Mouse (Mus musculus) cerebellum, adult 2 months (tissue): ENCODE results near the gene Dab2. TPM values are rescaled to one million over a fixed set of nuclear protein-coding genes. Genes with fewer than 3 reads are reported as not detected.
A peak's percentile ranks its signal among the peaks of the same experiment; 100 is the strongest.

Experiments
- DNase-seq, 2 experiments: peaks; one replicate each; pipeline ENCODE4 v3.0.0; 2021
- H3K27ac ChIP-seq: fragments of 200-500 bp; 2 replicates; pipeline ENCODE4 v1.5.1; 2012; ENCODE audit warnings: low read length, control low read depth, inconsistent platforms; ENCODE audit not compliant: insufficient read depth
- H3K27me3 ChIP-seq: fragments of 200-500 bp; 2 replicates; pipeline ENCODE4 v1.6.1; 2012; ENCODE audit warnings: inconsistent platforms, mild to moderate bottlenecking, low read length, moderate library complexity; ENCODE audit not compliant: control insufficient read depth, insufficient read depth
- H3K4me1 ChIP-seq: fragments of 200-500 bp; 2 replicates; pipeline ENCODE4 v1.6.1; 2011; ENCODE audit warnings: low read length; ENCODE audit not compliant: control insufficient read depth, insufficient read depth
- H3K4me3 ChIP-seq: fragments of 200-500 bp; replicated peaks from 2 replicates; pipeline ENCODE3; 2011; ENCODE audit warnings: mild to moderate bottlenecking, low read depth, low read length, control low read depth; ENCODE audit not compliant: insufficient read depth
- CTCF ChIP-seq: fragments of 200-500 bp; IDR thresholded peaks from 2 replicates; pipeline ENCODE4 v1.5.1; 2011; ENCODE audit warnings: low read depth, mild to moderate bottlenecking, control low read depth, low read length, moderate library complexity, borderline replicate concordance; ENCODE audit not compliant: insufficient read depth
- POLR2A ChIP-seq: fragments of 200-500 bp; IDR thresholded peaks from 2 replicates; pipeline ENCODE4 v1.6.1; 2011; ENCODE audit warnings: low read length, control low read depth, borderline replicate concordance; ENCODE audit not compliant: insufficient read depth
- WGBS: fragments of 180-500 bp; shearing (Covaris S2); methylation state at CpG from one replicate; pipeline ENCODE4 v1.1.7; 2018; 5-methylcytosine and 5-hydroxymethylcytosine counted together
- polyA plus RNA-seq: library from polyadenylated mRNA; depleted of rRNA; stranded (reverse); fragments of >200 nt; gene quantifications from 2 replicates; pipeline ENCODE4 v1.2.3, GENCODE M21; 2012

Dab2 gene
- polyA plus RNA-seq, 1 experiment, result 8.2 TPM

- no peaks in the 10 kb centered on the region for H3K27me3 ChIP-seq
- no peak for TF ChIP-seq POLR2A
- no peak for TF ChIP-seq CTCF
- DNase-seq, result peak in 1 of 2 experiments; percentile 24
- no peak overlapping the region for H3K4me3 ChIP-seq
- no peak overlapping the region for H3K27ac ChIP-seq
- peaks cover 2% of the 10 kb centered on the region; the same call in 1 of the 2 replicates for H3K4me1 ChIP-seq
- WGBS, result 42% methylated on average over 11 of the region's 11 CpGs
Measured at GRCm38 (mm10) chr15:6278606-6279468, 20.8 kb upstream of the Dab2 start.

DNA sequence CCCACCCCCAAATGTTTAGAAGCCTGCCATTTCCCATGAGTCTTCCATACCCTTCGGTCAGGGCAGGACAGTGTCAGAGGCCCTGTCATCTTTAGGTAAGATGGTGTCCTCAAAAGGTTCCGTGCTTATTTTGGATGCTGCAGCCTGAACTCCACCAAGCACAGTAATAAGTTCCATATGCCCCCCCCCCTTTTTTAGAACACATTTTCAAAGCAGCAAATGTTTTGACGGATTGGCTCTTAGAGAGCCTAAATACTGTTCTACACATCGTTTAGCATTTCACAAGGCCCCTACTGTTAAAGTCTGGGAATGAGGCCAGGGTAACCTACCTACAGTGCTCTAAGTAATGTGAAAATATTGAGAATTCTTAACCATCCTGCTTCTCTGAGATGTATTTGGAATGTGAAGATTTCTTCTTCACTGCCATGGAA is 19.6 kb upstream of the Dab2 start:
- TF ChIP-seq POLR2A (no peak), CTCF (no peak)
- Histone ChIP-seq H3K27ac (no peak overlapping the region), H3K27me3 (no peaks in the 10 kb centered on the region), H3K4me3 (no peak overlapping the region), H3K4me1 (peaks cover 2% of the 10 kb centered on the region; the same call in 1 of the 2 replicates)
- DNase-seq, result peak in 1 of 2 experiments; percentile 4
- WGBS, result 23% methylated on average over 4 of the region's 4 CpGs

GRCm38 (mm10) chr15:6283249-6283648 is 16.3 kb upstream of the Dab2 start:
- 52% methylated on average over 9 of the region's 9 CpGs for WGBS
- no peak for DNase-seq
- Histone ChIP-seq H3K27me3 (no peaks in the 10 kb centered on the region), H3K4me3 (no peak overlapping the region), H3K27ac (no peak overlapping the region), H3K4me1 (peaks cover 2% of the 10 kb centered on the region; the same call in 1 of the 2 replicates)
- TF ChIP-seq CTCF (no peak), POLR2A (no peak)

- TF ChIP-seq CTCF (no peak), POLR2A (no peak)
- no peak for DNase-seq
- Histone ChIP-seq H3K27ac (no peak overlapping the region), H3K4me1 (no peaks in the 10 kb centered on the region), H3K4me3 (no peak overlapping the region), H3K27me3 (no peaks in the 10 kb centered on the region)
- 44% methylated on average over 2 of the region's 2 CpGs for whole genome bisulfite sequencing
Measured at GRCm38 (mm10) chr15:6296071-6296470, 3.5 kb upstream of the Dab2 start.

- 87% methylated on average over 3 of the region's 3 CpGs for WGBS
- DNase-seq, result no peak
- no peaks in the 10 kb centered on the region for H3K4me1 ChIP-seq
- H3K27ac ChIP-seq, result no peak overlapping the region
- no peak overlapping the region for H3K4me3 ChIP-seq
- TF ChIP-seq CTCF (no peak), POLR2A (no peak)
- no peaks in the 10 kb centered on the region for H3K27me3 ChIP-seq
Measured at GRCm38 (mm10) chr15:6298726-6299125, 862 bp upstream of the Dab2 start.

DNA sequence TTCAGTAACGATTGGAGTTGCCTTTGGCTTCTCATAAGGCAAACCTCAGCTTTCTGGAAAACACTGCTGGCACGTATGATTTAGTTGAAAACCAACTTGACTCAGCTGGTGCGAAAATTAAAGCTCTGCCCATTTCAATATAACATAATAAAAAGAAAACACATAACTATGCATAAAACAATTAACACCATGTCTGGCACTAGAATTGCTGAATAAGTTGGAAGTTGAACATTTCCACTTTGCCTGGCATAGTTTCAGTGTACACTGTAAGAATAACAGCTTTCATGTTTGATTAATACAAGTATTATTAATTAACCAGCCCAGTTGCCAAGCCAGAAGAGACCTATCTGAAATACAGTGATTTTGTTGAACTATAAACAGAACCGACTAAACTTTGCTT is 2.6 kb downstream of the Dab2 start:
- no peak overlapping the region for H3K4me3 ChIP-seq
- 70% methylated on average over 4 of the region's 4 CpGs for WGBS
- TF ChIP-seq CTCF (no peak), POLR2A (no peak)
- no peaks in the 10 kb centered on the region for H3K27me3 ChIP-seq
- no peak overlapping the region for H3K27ac ChIP-seq
- H3K4me1 ChIP-seq, result no peaks in the 10 kb centered on the region
- DNase-seq, result no peak

GRCm38 (mm10) chr15:6303822-6304221 is 4.2 kb downstream of the Dab2 start:
- DNase-seq, result no peak
- Histone ChIP-seq H3K27me3 (no peaks in the 10 kb centered on the region), H3K4me1 (no peaks in the 10 kb centered on the region), H3K27ac (no peak overlapping the region), H3K4me3 (no peak overlapping the region)
- no peak for TF ChIP-seq POLR2A
- 57% methylated on average over 2 of the region's 2 CpGs for WGBS

GRCm38 (mm10) chr15:6309633-6310032 is 10.0 kb downstream of the Dab2 start:
- 54% methylated on average over 3 of the region's 3 CpGs for WGBS
- Histone ChIP-seq H3K27me3 (no peaks in the 10 kb centered on the region), H3K4me3 (no peak overlapping the region), H3K27ac (no peak overlapping the region), H3K4me1 (no peaks in the 10 kb centered on the region)
- TF ChIP-seq POLR2A (no peak), CTCF (no peak)
- no peak for DNase-seq
